Mouse (Mus musculus): ENCODE results near the gene Clec4b2. TPM values are rescaled to one million over a fixed set of nuclear protein-coding genes. Genes with fewer than 3 reads are reported as not detected.
"Not testable (repeated sequence)": the region's sequence is repeated elsewhere in the genome, so short reads cannot be mapped to it uniquely, and the experiment has no call there.

Gene Clec4b2
- polyA plus RNA-seq, 1 experiment = not detected

DNA sequence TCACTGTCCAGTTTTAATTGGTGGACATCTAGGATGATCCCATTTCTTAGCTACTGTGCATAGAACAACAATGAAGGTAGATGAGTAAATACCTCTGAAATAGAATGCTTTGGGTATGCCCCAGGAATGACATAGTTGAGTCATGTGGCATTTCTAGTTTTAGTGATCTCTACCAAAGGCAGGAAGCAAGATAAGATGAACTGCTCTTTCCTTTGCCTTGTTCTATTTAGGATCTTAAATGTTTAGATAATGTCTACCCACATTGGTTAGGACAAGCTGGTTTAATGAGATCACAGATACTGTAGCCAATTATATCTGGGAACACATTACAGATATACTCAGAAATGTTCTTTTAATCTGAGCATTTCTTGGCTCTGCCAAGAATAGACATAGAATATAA lies 64.9 kb downstream of the Clec4b2 start:
- DNase-seq = no peak
- TF ChIP-seq POLR2A (IDR thresholded peaks at IDR 0.05; ENCODE audit: low read depth, low read length) (no peak), CTCF (conservative IDR thresholded peaks at IDR 0.05; ENCODE audit: insufficient read depth, insufficient read length, low read depth, low read length) (no peak)
- Histone ChIP-seq H3K4me3 (ENCODE audit: insufficient read depth, low read depth, low read length) (no peak overlapping the region), H3K4me1 (ENCODE audit: control insufficient read depth, insufficient read depth, low read length) (no peaks in the 10 kb centered on the region), H3K27ac (ENCODE audit: insufficient read depth, low read depth, low read length) (no peak overlapping the region), H3K27me3 (replicated peaks; ENCODE audit: control insufficient read depth, insufficient read depth, low read length) (no peaks in the 10 kb centered on the region), H3K36me3 (ENCODE audit: control insufficient read depth, insufficient read depth, low read length) (no peaks in the 10 kb centered on the region)

DNA sequence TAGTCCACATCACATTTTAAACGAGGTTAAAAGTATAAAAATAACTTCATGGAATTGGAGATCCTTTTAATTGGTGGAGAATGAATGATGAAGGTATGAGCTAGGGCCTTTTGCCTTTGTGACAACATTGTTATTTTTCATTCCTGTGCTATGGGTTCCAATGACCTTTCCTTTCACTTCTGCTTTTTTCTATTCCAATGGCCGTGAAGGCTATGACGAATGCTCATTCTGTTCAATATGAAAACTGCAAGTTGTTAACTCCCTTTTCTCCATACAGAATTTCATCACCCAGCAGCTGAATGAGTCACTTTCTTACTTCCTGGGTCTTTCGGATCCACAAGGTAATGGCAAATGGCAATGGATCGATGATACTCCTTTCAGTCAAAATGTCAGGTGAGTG lies 71.5 kb downstream of the Clec4b2 start:
- WGBS = 83% methylated on average over 5 of the region's 5 CpGs
- Histone ChIP-seq H3K4me1 (ENCODE audit: control insufficient read depth, insufficient read depth, low read length) (no peaks in the 10 kb centered on the region), H3K27me3 (replicated peaks; ENCODE audit: control insufficient read depth, insufficient read depth, low read length) (no peaks in the 10 kb centered on the region), H3K4me3 (ENCODE audit: insufficient read depth, low read depth, low read length) (no peak overlapping the region), H3K36me3 (ENCODE audit: control insufficient read depth, insufficient read depth, low read length) (no peaks in the 10 kb centered on the region), H3K27ac (ENCODE audit: insufficient read depth, low read depth, low read length) (no peak overlapping the region)
- no peak for DNase-seq
- TF ChIP-seq CTCF (conservative IDR thresholded peaks at IDR 0.05; ENCODE audit: insufficient read depth, insufficient read length, low read depth, low read length) = no peak
- TF ChIP-seq POLR2A (IDR thresholded peaks at IDR 0.05; ENCODE audit: low read depth, low read length) = no peak

DNA sequence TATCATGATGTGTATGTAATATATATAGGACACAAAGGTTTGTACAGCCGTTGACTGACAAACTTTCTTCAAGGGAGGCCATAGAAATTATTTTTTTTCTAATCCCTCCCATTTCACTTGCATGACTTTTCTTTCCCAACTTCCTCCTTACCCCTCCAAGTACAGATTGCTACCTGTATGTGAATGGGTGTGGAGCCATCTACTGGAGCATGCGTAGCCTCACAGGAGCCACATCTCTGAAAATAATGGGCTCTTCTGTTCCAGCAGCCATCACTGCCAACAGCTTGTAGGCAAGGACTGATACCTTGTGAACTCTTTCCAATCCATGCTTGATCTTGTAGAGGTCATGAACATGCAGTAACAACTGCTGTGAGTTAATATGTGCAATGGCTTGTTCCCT lies 76.2 kb downstream of the Clec4b2 start:
- not testable (repeated sequence) for H3K4me1 ChIP-seq (ENCODE audit: control insufficient read depth, insufficient read depth, low read length); H3K27ac ChIP-seq (ENCODE audit: insufficient read depth, low read depth, low read length); H3K36me3 ChIP-seq (ENCODE audit: control insufficient read depth, insufficient read depth, low read length); DNase-seq; H3K27me3 ChIP-seq (replicated peaks; ENCODE audit: control insufficient read depth, insufficient read depth, low read length); H3K4me3 ChIP-seq (ENCODE audit: insufficient read depth, low read depth, low read length)
- WGBS = 83% methylated on average over 2 of the region's 2 CpGs

DNA sequence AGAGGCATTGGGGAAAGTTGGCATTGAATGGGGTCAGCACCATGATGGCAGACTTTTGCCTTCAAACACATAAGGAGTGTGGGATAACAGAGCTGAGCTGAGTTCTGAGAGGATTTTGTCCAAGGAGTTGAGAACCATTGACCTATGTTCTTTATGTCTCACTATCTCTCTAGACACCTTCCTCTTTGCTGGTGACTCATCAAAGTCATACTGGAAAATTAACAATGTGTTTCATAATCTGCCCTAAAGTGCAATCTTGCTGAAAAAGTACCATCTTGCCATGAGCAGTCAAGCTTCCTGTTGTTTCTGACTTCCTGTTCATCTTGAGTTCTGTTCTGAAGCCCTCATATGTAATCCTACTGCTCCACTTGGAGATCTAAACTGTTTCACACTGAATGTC lies 80.0 kb downstream of the Clec4b2 start:
- Histone ChIP-seq H3K27me3 (replicated peaks; ENCODE audit: control insufficient read depth, insufficient read depth, low read length) (no peaks in the 10 kb centered on the region), H3K27ac (ENCODE audit: insufficient read depth, low read depth, low read length) (no peak overlapping the region), H3K4me3 (ENCODE audit: insufficient read depth, low read depth, low read length) (no peak overlapping the region), H3K4me1 (ENCODE audit: control insufficient read depth, insufficient read depth, low read length) (no peaks in the 10 kb centered on the region), H3K36me3 (ENCODE audit: control insufficient read depth, insufficient read depth, low read length) (no peaks in the 10 kb centered on the region)
- DNase-seq = no peak
- TF ChIP-seq CTCF (conservative IDR thresholded peaks at IDR 0.05; ENCODE audit: insufficient read depth, insufficient read length, low read depth, low read length) (no peak), POLR2A (IDR thresholded peaks at IDR 0.05; ENCODE audit: low read depth, low read length) (no peak)

Other genes with a start within 250 kb of the Clec4b2 start
- gene Clec4a3, start 220.4 kb upstream of the Clec4b2 start, polyA plus RNA-seq (2012; rRNA removed) = 0.33 and 0.84 TPM in 2 replicates
- gene Clec4a4, start 182.5 kb upstream of the Clec4b2 start, polyA plus RNA-seq (2012; rRNA removed) = not detected in 2 replicates
- 0.64 and 1.5 TPM in 2 replicates for gene Clec4b1, start 122.9 kb upstream of the Clec4b2 start, polyA plus RNA-seq (2012; rRNA removed)
- 0.58 and 2.0 TPM in 2 replicates for gene Clec4a2, start 66.5 kb upstream of the Clec4b2 start, polyA plus RNA-seq (2012; rRNA removed)
- 0.42 and 1.5 TPM in 2 replicates for gene Clec4n, start 57.0 kb downstream of the Clec4b2 start, polyA plus RNA-seq (2012; rRNA removed)
- gene Clec4d, start 89.2 kb downstream of the Clec4b2 start, polyA plus RNA-seq (2012; rRNA removed) = 0.05 TPM in 1 of 2 replicates, not detected in the other
- gene Clec4e, start 117.0 kb downstream of the Clec4b2 start, polyA plus RNA-seq (2012; rRNA removed) = 0.03 TPM in 1 of 2 replicates, not detected in the other
- gene Vmn2r19, start 135.4 kb downstream of the Clec4b2 start, polyA plus RNA-seq (2012; rRNA removed) = not detected in 2 replicates
- not detected in 2 replicates for gene Vmn2r20, start 245.2 kb downstream of the Clec4b2 start, polyA plus RNA-seq (2012; rRNA removed)

Data from kidney, adult 2 months (tissue).